Mouse (Mus musculus) spleen, adult 2 months (tissue): Measurements from ENCODE around the gene Gpr135.

ENCODE experiments used
- CTCF ChIP-seq: fragments of 200-500 bp; IDR thresholded peaks from 2 replicates; pipeline ENCODE4 v1.5.1; 2011; ENCODE audit warnings: mild to moderate bottlenecking, inconsistent platforms; ENCODE audit not compliant: insufficient read depth, insufficient read length, insufficient replicate concordance; ENCODE audit errors: extremely low read depth
- POLR2A ChIP-seq: fragments of 200-500 bp; IDR thresholded peaks from 2 replicates; pipeline ENCODE4 v1.6.1; 2011; ENCODE audit warnings: low read depth, low read length, inconsistent platforms

DNA sequence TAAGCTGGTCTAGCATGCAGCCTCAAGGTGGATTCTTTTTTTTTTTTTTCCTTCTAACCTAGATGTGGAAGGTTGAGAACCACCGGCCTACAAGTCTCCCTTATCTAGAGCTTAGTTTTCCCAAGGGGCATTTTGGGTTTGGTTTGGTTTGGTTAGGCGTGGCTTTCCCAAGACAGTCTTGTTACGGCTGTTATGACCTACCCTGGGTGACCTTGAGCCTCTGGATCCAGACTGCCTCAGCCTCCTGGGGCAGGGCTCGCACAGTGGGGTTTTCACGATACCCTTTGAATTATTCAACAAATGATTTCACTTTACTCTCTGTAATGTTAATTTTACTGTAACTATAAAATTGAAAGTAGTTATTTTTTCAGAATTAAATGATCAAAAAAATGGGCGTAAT is 31.9 kb upstream of the Gpr135 start:
- TF ChIP-seq CTCF (no peak), POLR2A (no peak)
